Mouse (Mus musculus): ENCODE data around the gene Ehd4. TPM values are rescaled to one million over a fixed set of nuclear protein-coding genes. Genes with fewer than 3 reads are reported as not detected.
A peak's percentile ranks its signal among the peaks of the same experiment; 100 is the strongest.

Ehd4 gene
- total RNA-seq, 2 experiments from 2014 or later = 12.1 to 15.0 TPM

DNA sequence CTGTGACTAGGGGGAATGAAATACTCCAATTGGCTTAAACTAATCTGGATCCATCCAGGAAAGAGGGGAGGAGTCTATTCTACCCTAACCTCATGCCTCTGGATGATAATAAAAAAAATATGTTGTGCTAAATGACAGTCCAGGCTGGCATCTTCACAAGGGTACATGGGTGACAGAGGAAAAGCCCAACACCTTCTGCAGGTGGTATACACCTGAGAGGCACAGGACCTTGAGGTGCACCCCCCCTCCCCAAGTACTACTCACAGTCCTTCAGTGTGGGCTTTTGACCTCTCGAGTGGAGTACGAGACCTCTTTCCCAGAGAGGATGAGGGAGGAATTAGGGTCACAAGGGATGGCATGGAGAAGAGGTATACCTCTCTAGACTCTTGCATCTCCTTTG, 66.5 kb downstream of the Ehd4 start:
- no peak overlapping the region for H3K4me3 ChIP-seq
- TF ChIP-seq CTCF (IDR thresholded peaks at IDR 0.05) = no peak
- no peak for DNase-seq (ENCODE audit: extremely low spot score in 1 of 2, low spot score in 2 of 2)
- intact Hi-C loops (cut with DNase I) = loop anchor here (5.0 kb wide), 1 partner anchor 194 kb away; no protein-coding TSS in a partner anchor
- no peak overlapping the region for H3K27ac ChIP-seq

DNA sequence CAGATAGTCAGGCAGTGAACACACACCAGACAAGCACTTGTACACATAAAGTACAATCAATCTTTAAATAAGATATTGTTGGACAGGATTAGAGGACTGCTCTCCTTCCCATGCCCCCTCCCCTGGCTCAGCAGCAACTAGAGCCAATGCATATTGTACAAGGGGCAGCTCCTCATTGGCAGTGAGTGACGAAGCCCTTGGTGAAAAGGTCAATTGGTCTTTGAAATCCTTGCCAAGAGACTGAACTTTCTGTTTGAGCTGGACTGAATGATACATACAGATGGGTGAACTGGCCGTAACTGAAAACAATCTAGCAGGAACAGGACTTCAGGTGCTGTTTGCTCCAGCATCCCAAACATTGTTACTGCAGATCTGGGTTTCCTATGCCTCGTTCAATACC, 67.0 kb downstream of the Ehd4 start:
- no peak for DNase-seq (ENCODE audit: extremely low spot score in 1 of 2, low spot score in 2 of 2)
- intact Hi-C loops (cut with DNase I) = loop anchor here (5.0 kb wide), 1 partner anchor 195 kb away; no protein-coding TSS in a partner anchor

DNA sequence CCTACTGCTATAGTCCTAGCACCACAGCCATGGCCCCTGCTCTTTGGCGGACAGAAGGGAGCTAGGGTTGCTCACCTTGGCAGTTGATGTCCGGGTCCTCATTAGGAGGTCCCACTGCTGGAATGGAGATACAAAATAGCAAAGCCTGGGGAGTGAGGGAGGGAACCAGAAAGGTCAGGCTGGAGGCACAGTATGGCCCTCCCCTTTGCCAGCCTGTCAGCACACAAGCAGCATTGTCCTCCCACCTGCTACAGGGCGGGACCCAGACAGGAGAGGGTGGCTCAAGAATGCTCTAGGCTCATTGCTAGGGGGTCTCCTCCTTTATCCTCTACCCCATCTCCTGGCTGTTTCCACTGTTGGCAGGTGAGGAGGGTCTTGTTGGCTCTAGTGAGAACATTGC, 68.4 kb downstream of the Ehd4 start:
- DNase-seq (ENCODE audit: extremely low spot score in 1 of 2, low spot score in 2 of 2) = no peak
- Histone ChIP-seq H3K27ac (no peak overlapping the region), H3K4me3 (no peak overlapping the region)
- no peak for TF ChIP-seq CTCF (IDR thresholded peaks at IDR 0.05)
- intact Hi-C loops (cut with DNase I) = loop anchor here (5.0 kb wide), 1 partner anchor 196 kb away; no protein-coding TSS in a partner anchor

More for the DNA sequence above, 67.0 kb downstream of the Ehd4 start:
- TF ChIP-seq CTCF (IDR thresholded peaks at IDR 0.05) = no peak
- Histone ChIP-seq H3K4me3 (no peak overlapping the region), H3K27ac (no peak overlapping the region)

DNA sequence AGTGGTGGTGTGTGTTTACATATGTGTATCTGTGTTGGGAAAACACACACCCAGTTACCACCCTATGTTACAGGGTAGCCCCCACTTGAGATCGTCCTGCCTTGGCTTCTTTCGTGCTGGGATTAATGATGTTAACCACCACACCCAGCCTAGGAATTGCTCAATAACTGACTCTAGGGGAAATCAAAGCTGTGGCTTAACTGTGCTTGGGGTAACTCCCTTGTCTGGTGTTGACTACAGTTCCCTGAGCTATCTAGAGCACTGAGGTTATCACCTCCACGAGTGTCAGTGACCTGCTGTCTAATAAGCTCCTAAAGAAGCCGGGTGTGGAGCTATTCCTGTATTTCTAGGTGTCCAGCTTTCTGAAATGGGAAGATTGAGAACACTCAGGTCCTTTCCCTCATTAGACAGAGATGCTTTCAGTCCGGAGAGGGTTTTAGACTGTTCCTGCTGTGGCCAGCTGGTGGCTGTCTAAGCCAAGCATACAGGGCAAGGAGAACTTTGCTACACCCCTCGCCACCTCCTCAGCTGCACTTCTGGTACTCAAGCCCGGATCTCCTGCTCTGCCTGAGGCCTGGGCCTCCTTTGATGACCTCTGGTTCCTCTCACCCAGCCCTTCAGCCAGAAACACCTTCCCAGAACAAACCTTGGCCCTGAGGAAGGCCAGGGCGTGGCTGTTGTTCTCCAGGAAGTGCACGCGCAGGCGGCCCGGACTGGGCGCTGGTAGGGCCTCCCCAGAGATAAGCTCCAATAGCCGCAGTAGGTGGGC, 69.6 kb downstream of the Ehd4 start:
- no peak overlapping the region for H3K27ac ChIP-seq
- intact Hi-C loops (cut with DNase I) = loop anchor here (5.0 kb wide), 1 partner anchor 198 kb away; no protein-coding TSS in a partner anchor
- H3K4me3 ChIP-seq = no peak overlapping the region
- DNase-seq (ENCODE audit: extremely low spot score in 1 of 2, low spot score in 2 of 2) = no peak
- TF ChIP-seq CTCF (IDR thresholded peaks at IDR 0.05) = peak; percentile 61

DNA sequence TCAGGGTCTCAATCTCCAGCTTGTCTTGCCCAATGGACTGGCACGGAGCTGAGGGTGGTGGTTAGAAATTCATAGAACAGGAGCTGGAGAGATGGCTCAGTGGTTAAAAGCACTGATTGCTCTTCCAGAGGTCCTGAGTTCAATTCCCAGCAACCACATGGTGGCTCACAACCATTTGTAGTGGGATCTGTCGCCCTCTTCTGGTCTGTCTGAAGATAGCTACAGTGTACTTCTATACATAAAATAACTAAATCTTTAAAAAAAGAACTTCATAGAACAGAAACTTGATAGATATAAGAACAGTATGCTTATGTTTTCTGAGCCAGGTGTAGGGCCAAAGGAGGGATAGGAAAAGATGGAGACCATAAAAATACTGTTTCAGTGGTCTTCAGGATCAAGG, 72.0 kb downstream of the Ehd4 start:
- intact Hi-C loops (cut with DNase I) = no loop called here
- no peak overlapping the region for H3K27ac ChIP-seq
- no peak overlapping the region for H3K4me3 ChIP-seq
- no peak for DNase-seq (ENCODE audit: extremely low spot score in 1 of 2, low spot score in 2 of 2)
- peak; percentile 19 for TF ChIP-seq CTCF (IDR thresholded peaks at IDR 0.05)

DNA sequence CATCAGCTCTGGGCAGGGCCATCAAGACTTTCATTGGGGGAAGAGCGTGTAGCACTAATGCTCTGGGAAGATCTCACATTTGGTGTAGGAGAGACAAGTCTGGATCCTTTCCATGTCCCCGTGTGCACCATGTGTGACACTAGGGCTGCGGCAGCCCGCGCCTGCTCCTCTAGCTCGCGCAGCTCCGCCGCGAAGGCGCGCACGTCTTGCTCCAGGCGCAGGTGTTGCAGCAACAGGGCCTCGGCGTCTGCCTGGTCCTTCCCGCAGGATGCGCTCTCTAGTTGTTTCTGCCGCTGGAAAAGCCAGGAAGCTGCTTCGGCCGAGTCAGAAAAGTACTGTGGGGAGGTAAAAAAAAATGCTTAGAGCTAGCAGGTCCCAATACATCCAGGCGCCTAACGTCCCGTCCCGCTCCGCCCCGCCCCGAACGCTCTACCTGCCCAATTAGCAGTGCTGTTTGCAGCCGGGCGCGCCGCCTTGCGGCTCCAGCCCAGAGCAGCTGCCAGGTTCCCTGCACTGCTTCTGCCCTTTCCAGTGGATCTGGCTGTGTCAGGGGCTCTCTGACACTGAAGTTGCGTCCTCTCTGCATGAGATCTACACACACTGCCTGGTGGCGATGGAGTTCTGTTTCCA, 78.2 kb downstream of the Ehd4 start:
- peak; percentile 48 to 58 for DNase-seq (ENCODE audit: extremely low spot score in 1 of 2, low spot score in 2 of 2)
- intact Hi-C loops (cut with DNase I) = no loop called here
- Histone ChIP-seq H3K4me3 (peak overlapping the region; percentile 43), H3K27ac (no peak overlapping the region)
- peak; percentile 55 for TF ChIP-seq CTCF (IDR thresholded peaks at IDR 0.05)

DNA sequence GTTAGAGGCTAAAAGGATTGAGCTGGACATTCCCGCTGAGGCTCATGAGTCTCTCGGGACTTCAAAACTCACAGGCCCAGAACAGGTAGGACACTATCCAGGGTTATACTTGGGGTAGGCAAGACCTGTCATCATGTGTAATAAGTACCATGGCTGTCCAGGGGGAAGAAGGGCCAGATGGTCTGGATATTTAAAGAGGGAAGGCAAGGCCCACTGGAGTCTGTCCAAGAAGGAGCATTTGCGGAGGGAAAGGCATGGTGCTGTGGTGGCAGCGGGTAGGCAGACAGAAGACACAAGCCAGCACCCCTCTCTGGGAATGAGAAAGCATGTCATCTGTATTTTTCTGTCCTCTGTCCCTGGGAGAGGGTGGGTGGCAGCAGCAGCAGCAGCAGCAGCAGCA, 80.3 kb downstream of the Ehd4 start:
- H3K27ac ChIP-seq = no peak overlapping the region
- no peak for DNase-seq (ENCODE audit: extremely low spot score in 1 of 2, low spot score in 2 of 2)
- no peak overlapping the region for H3K4me3 ChIP-seq
- intact Hi-C loops (cut with DNase I) = loop anchor here (5.0 kb wide), 1 partner anchor 102 kb away; the partner anchor contains the start of gene Mapkbp1
- TF ChIP-seq CTCF (IDR thresholded peaks at IDR 0.05) = no peak

DNA sequence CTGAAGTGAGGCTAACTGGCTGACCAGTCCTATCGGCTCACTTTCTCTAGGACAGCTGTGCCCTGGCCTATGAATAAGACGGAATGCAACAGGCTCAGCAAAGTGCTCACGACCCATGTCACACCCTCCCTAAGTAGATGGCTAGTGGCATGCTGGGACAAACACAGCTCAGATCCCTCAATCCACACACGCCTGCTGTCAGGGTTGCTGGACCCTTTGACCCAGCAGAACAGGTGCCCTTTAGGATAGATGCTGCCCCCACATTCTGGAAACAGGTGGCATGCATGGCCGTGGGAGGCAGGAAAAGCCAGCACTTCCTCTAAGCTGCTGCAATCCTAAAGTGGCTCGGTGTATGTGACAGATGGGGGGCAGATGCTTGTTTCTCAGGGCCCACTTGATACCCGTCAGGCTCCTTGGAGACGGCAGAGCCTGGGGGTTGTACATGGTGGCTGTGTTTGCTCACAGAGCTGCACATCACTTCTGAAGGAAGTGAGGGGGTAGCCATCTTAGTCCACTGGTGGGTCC, 84.9 kb downstream of the Ehd4 start:
- DNase-seq (ENCODE audit: extremely low spot score in 1 of 2, low spot score in 2 of 2) = peak; percentile 52 to 59
- no peak overlapping the region for H3K4me3 ChIP-seq
- intact Hi-C loops (cut with DNase I) = no loop called here
- H3K27ac ChIP-seq = peak overlapping the region; percentile 69
- TF ChIP-seq CTCF (IDR thresholded peaks at IDR 0.05) = no peak

DNA sequence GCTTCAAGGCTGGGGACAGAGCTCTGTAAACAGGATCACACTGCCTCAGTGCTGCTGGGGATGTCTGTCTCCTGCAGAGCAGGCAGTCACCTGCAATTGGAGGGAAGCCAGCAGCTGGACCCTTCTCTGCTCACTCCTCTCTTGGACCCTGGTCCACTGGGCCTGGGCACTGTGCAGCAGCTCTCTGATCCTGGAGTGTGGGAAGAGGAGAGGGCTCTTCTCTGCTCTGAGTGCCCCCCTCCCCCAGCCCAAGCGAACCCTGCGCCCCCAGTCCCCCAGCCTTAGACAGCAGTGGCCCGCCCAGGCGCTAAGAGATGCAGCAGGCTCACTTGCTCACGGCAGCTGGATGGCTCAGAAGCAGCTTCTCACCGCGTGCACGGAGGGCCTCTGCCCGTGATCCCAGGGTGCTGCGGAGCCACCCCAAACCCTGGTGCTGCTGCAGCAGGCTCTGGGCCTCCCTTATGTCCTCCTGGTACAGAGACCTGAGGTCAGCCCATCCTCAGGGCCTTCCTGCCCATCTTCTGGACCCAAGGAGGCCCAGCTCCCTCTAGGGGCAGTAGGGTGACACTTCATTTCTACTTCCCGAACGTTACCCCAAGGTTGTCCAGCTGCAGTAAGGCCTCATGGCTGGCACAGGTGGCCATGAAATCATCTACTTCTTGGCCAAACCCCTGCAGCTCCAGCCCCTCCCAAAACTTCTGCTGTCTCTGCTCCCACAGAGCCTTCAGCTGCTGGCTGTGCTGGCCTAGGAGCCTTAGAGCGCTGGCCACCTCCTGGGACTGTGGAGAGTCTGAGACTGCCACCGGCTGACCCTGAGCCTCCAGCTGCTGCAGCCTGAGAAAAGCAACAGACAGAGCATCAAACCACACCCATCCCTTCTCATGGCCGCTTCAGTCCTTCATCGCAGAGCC, 85.6 kb downstream of the Ehd4 start:
- intact Hi-C loops (cut with DNase I) = no loop called here
- peak; percentile 68 for TF ChIP-seq CTCF (IDR thresholded peaks at IDR 0.05)
- no peak for DNase-seq (ENCODE audit: extremely low spot score in 1 of 2, low spot score in 2 of 2)
- H3K4me3 ChIP-seq = no peak overlapping the region
- peak overlapping the region; percentile 17 for H3K27ac ChIP-seq

DNA sequence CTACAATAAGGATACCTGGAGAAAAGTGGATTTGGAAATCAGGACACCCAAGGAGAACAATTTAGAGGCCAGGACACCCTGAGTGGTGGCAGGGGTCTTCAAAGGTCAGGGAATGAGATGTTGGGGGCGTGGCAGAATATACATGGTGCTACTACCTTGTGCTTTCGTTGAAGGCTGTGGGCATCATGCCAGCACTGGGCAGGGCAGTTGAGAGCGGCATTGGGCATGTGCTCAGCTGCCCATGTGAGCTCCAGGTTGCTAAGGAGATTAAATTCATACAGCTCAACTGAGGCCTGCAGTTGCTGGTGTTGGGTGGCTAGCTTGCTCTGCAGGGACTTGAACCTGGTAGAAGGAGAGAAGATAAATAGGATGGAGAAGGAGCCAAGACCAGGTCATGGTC, 88.2 kb downstream of the Ehd4 start:
- DNase-seq (ENCODE audit: extremely low spot score in 1 of 2, low spot score in 2 of 2) = no peak
- Histone ChIP-seq H3K27ac (no peak overlapping the region), H3K4me3 (no peak overlapping the region)
- intact Hi-C loops (cut with DNase I) = no loop called here
- TF ChIP-seq CTCF (IDR thresholded peaks at IDR 0.05) = no peak

DNA sequence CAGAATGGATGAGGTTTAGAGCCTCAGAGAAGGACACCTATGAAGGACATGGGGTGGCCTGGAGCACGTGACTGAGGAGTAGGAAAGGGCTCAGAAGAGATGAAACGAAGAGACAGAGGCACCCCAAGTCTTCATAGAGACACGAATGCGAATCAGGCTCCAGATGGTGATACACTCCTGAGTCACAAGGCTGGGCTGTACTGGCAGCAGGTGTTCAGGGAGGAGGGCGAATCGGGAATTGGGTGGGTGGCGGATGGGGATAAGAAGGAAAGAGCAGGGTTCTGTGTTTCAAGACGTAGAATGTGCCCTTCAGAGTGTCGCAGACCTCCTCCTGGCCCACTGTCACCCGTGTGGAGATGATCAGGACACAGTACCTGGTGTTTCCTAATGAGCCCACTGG, 89.2 kb downstream of the Ehd4 start:
- no peak overlapping the region; the same call in 1 of the 2 replicates for H3K27ac ChIP-seq
- intact Hi-C loops (cut with DNase I) = no loop called here
- H3K4me3 ChIP-seq = no peak overlapping the region
- TF ChIP-seq CTCF (IDR thresholded peaks at IDR 0.05) = no peak
- DNase-seq (ENCODE audit: extremely low spot score in 1 of 2, low spot score in 2 of 2) = peak in 1 of 2 experiments; percentile 55

All from left cerebral cortex, adult 2 months (tissue).